Mouse (Mus musculus): ENCODE data around the gene Ugt1a2. TPM values are rescaled to one million over a fixed set of nuclear protein-coding genes. Genes with fewer than 3 reads are reported as not detected.

The Ugt1a2 gene
- total and polyA plus RNA-seq, 2 experiments from 2014 or later = not detected

GRCm38 (mm10) chr1:88268070-88268469, 67.7 kb downstream of the Ugt1a2 start:
- Histone ChIP-seq H3K4me2 (ENCODE audit: low read depth, low read length, poor library complexity, severe bottlenecking) (no peak overlapping the region), H3K36me3 (ENCODE audit: insufficient read depth, low read length) (peaks cover 73% of the 10 kb centered on the region), H3K9ac (replicated peaks; ENCODE audit: low read length, poor library complexity, severe bottlenecking) (no peak overlapping the region), H3K27me3 (ENCODE audit: insufficient read depth, low read length) (no peaks in the 10 kb centered on the region), H3K4me1 (ENCODE audit: insufficient read depth, low read length) (no peaks in the 10 kb centered on the region), H3K27ac (ENCODE audit: low read depth, low read length) (no peak overlapping the region), H3K4me3 (ENCODE audit: low read depth, low read length) (no peak overlapping the region), H3K9me3 (ENCODE audit: low read length) (no peaks in the 10 kb centered on the region)
- no peak for ATAC-seq (ENCODE audit: low FRiP score)
- TF ChIP-seq CTCF (IDR thresholded peaks at IDR 0.05) = no peak
- WGBS = 87% methylated on average over 6 of the region's 6 CpGs
- no peak for DNase-seq (ENCODE audit: low spot score)

Other genes starting within 250 kb of the Ugt1a2 start
- 15.8 and 18.5 TPM in 2 replicates for gene Usp40, start 192.1 kb upstream of the Ugt1a2 start, total RNA-seq (2014; rRNA removed)
- 8.4 and 9.8 TPM in 2 replicates for gene Usp40, start 192.1 kb upstream of the Ugt1a2 start, polyA plus RNA-seq (2015; fragmentation: Nextera tagmentation; extraction: Ambion mirVana)
- gene Ugt1a10, start 145.2 kb upstream of the Ugt1a2 start, total RNA-seq (2014; rRNA removed) = not detected in 2 replicates
- gene Ugt1a10, start 145.2 kb upstream of the Ugt1a2 start, polyA plus RNA-seq (2015; fragmentation: Nextera tagmentation; extraction: Ambion mirVana) = not detected in 2 replicates
- not detected in 2 replicates for gene Ugt1a9, start 129.8 kb upstream of the Ugt1a2 start, total RNA-seq (2014; rRNA removed)
- not detected in 2 replicates for gene Ugt1a9, start 129.8 kb upstream of the Ugt1a2 start, polyA plus RNA-seq (2015; fragmentation: Nextera tagmentation; extraction: Ambion mirVana)
- not detected in 2 replicates for gene Ugt1a8, start 112.8 kb upstream of the Ugt1a2 start, total RNA-seq (2014; rRNA removed)
- not detected in 2 replicates for gene Ugt1a8, start 112.8 kb upstream of the Ugt1a2 start, polyA plus RNA-seq (2015; fragmentation: Nextera tagmentation; extraction: Ambion mirVana)
- gene Ugt1a7c, start 105.5 kb upstream of the Ugt1a2 start, total RNA-seq (2014; rRNA removed) = 1.0 and 1.5 TPM in 2 replicates
- 1.6 and 2.7 TPM in 2 replicates for gene Ugt1a7c, start 105.5 kb upstream of the Ugt1a2 start, polyA plus RNA-seq (2015; fragmentation: Nextera tagmentation; extraction: Ambion mirVana)
- 0.94 and 1.9 TPM in 2 replicates for gene Ugt1a6b, start 97.3 kb upstream of the Ugt1a2 start, total RNA-seq (2014; rRNA removed)
- not detected in 2 replicates for gene Ugt1a6b, start 97.3 kb upstream of the Ugt1a2 start, polyA plus RNA-seq (2015; fragmentation: Nextera tagmentation; extraction: Ambion mirVana)
- 1.1 and 3.8 TPM in 2 replicates for gene Ugt1a6a, start 65.8 kb upstream of the Ugt1a2 start, total RNA-seq (2014; rRNA removed)
- gene Ugt1a6a, start 65.8 kb upstream of the Ugt1a2 start, polyA plus RNA-seq (2015; fragmentation: Nextera tagmentation; extraction: Ambion mirVana) = 1.7 and 2.3 TPM in 2 replicates
- gene Ugt1a5, start 34.6 kb upstream of the Ugt1a2 start, total RNA-seq (2014; rRNA removed) = not detected in 2 replicates
- not detected in 2 replicates for gene Ugt1a5, start 34.6 kb upstream of the Ugt1a2 start, polyA plus RNA-seq (2015; fragmentation: Nextera tagmentation; extraction: Ambion mirVana)
- gene Dnajb3, start 5.2 kb downstream of the Ugt1a2 start, total RNA-seq (2014; rRNA removed) = 5.5 and 6.9 TPM in 2 replicates
- gene Dnajb3, start 5.2 kb downstream of the Ugt1a2 start, polyA plus RNA-seq (2015; fragmentation: Nextera tagmentation; extraction: Ambion mirVana) = 11.8 and 12.5 TPM in 2 replicates
- gene Ugt1a1, start 11.4 kb downstream of the Ugt1a2 start, total RNA-seq (2014; rRNA removed) = not detected in 2 replicates
- not detected in 2 replicates for gene Ugt1a1, start 11.4 kb downstream of the Ugt1a2 start, polyA plus RNA-seq (2015; fragmentation: Nextera tagmentation; extraction: Ambion mirVana)
- not detected in 2 replicates for gene Mroh2a, start 26.4 kb downstream of the Ugt1a2 start, total RNA-seq (2014; rRNA removed)
- 0.56 and 1.2 TPM in 2 replicates for gene Mroh2a, start 26.4 kb downstream of the Ugt1a2 start, polyA plus RNA-seq (2015; fragmentation: Nextera tagmentation; extraction: Ambion mirVana)
- 88.0 and 96.8 TPM in 2 replicates for gene Hjurp, start 77.0 kb downstream of the Ugt1a2 start, total RNA-seq (2014; rRNA removed)
- 42.3 and 45.9 TPM in 2 replicates for gene Hjurp, start 77.0 kb downstream of the Ugt1a2 start, polyA plus RNA-seq (2015; fragmentation: Nextera tagmentation; extraction: Ambion mirVana)
- 1.2 TPM in 2 replicates for gene Trpm8, start 77.1 kb downstream of the Ugt1a2 start, total RNA-seq (2014; rRNA removed)
- gene Trpm8, start 77.1 kb downstream of the Ugt1a2 start, polyA plus RNA-seq (2015; fragmentation: Nextera tagmentation; extraction: Ambion mirVana) = 0.21 and 0.29 TPM in 2 replicates
- 2.8 TPM in 1 of 2 replicates, not detected in the other for gene Spp2, start 206.4 kb downstream of the Ugt1a2 start, total RNA-seq (2014; rRNA removed)
- gene Spp2, start 206.4 kb downstream of the Ugt1a2 start, polyA plus RNA-seq (2015; fragmentation: Nextera tagmentation; extraction: Ambion mirVana) = 1.3 and 2.4 TPM in 2 replicates

Data from midbrain, postnatal 0 days (tissue).